In genomic region chr1:84636890-84637289, GRCm38 (mm10) we compare ENCODE assay signal across 29 mouse cellular contexts. TPM values are rescaled to one million over a fixed set of nuclear protein-coding genes. Genes with fewer than 3 reads are reported as not detected.
DNase-seq lines count a peak whose midpoint lies in the region; ATAC-seq lines count a peak whose summit lies in the region.
"Had no signal": no experiment of that assay in that cellular context is flagged by ENCODE, and none has a peak within 500 bp of the region (broad histone marks: within the 10 kb centered on the region; RNA-seq: fewer than 3 reads in every experiment).

No protein-coding gene starts in this region.

- H3K4me3 ChIP-seq in embryonic facial prominence, embryonic 11.5 days (ENCODE audit: low read depth, low read length) = no peak overlapping the region
- H3K4me3 ChIP-seq in embryonic facial prominence, embryonic 10.5 days = no peak overlapping the region
- no peak overlapping the region for H3K4me3 ChIP-seq in hindbrain, embryonic 15.5 days
- no peak overlapping the region for H3K4me3 ChIP-seq in hindbrain, embryonic 11.5 days (ENCODE audit: low read depth, low read length)
- H3K4me3 ChIP-seq in midbrain, embryonic 15.5 days = no peak overlapping the region
- H3K4me3 ChIP-seq: embryonic facial prominence, embryonic 15.5 days; limb, embryonic 10.5 days; liver, embryonic 15.5 days; lung, embryonic 15.5 days; megakaryocyte, embryonic 14.5 days; neural tube, embryonic 12.5 days had no signal

- no peaks in the 10 kb centered on the region for H3K9me3 ChIP-seq in embryonic facial prominence, embryonic 11.5 days (replicated peaks; ENCODE audit: control insufficient read depth, low read length)
- H3K9me3 ChIP-seq in embryonic facial prominence, embryonic 10.5 days = no peaks in the 10 kb centered on the region
- no peaks in the 10 kb centered on the region for H3K9me3 ChIP-seq in hindbrain, embryonic 15.5 days
- no peaks in the 10 kb centered on the region for H3K9me3 ChIP-seq in hindbrain, embryonic 11.5 days (ENCODE audit: control insufficient read depth, low read length)
- no peaks in the 10 kb centered on the region for H3K9me3 ChIP-seq in midbrain, embryonic 15.5 days
- H3K9me3 ChIP-seq: embryonic facial prominence, embryonic 15.5 days; limb, embryonic 10.5 days; liver, embryonic 15.5 days; lung, embryonic 15.5 days; neural tube, embryonic 12.5 days had no signal

- no peak overlapping the region for H3K4me2 ChIP-seq in embryonic facial prominence, embryonic 11.5 days (ENCODE audit: low read depth, low read length)
- no peak overlapping the region for H3K4me2 ChIP-seq in hindbrain, embryonic 15.5 days
- no peak overlapping the region for H3K4me2 ChIP-seq in hindbrain, embryonic 11.5 days (replicated peaks; ENCODE audit: low read depth, low read length)
- H3K4me2 ChIP-seq in midbrain, embryonic 15.5 days = no peak overlapping the region
- H3K4me2 ChIP-seq: embryonic facial prominence, embryonic 15.5 days; heart, embryonic 11.5 days; liver, embryonic 15.5 days; lung, embryonic 15.5 days; neural tube, embryonic 12.5 days had no signal

- H3K4me1 ChIP-seq in embryonic facial prominence, embryonic 11.5 days (ENCODE audit: control insufficient read depth, insufficient read depth, low read length) = no peaks in the 10 kb centered on the region
- H3K4me1 ChIP-seq in embryonic facial prominence, embryonic 10.5 days = no peaks in the 10 kb centered on the region
- H3K4me1 ChIP-seq in hindbrain, embryonic 15.5 days (replicated peaks) = peaks cover 23% of the 10 kb centered on the region
- H3K4me1 ChIP-seq in hindbrain, embryonic 11.5 days (replicated peaks; ENCODE audit: control insufficient read depth, insufficient read depth, low read length) = no peaks in the 10 kb centered on the region
- peaks cover 12% of the 10 kb centered on the region for H3K4me1 ChIP-seq in midbrain, embryonic 15.5 days
- H3K4me1 ChIP-seq: embryonic facial prominence, embryonic 15.5 days; limb, embryonic 10.5 days; liver, embryonic 15.5 days; lung, embryonic 15.5 days; megakaryocyte, embryonic 14.5 days had no signal

- no peaks in the 10 kb centered on the region for H3K36me3 ChIP-seq in embryonic facial prominence, embryonic 11.5 days (replicated peaks; ENCODE audit: control insufficient read depth, insufficient read depth, low read depth, low read length)
- H3K36me3 ChIP-seq in embryonic facial prominence, embryonic 10.5 days (replicated peaks) = no peaks in the 10 kb centered on the region
- H3K36me3 ChIP-seq in hindbrain, embryonic 15.5 days = no peaks in the 10 kb centered on the region
- no peaks in the 10 kb centered on the region for H3K36me3 ChIP-seq in hindbrain, embryonic 11.5 days (ENCODE audit: control insufficient read depth, insufficient read depth, low read length)
- no peaks in the 10 kb centered on the region for H3K36me3 ChIP-seq in midbrain, embryonic 15.5 days (replicated peaks)
- H3K36me3 ChIP-seq: embryonic facial prominence, embryonic 15.5 days; limb, embryonic 10.5 days; liver, embryonic 15.5 days; lung, embryonic 15.5 days; neural tube, embryonic 12.5 days had no signal

- H3K27ac ChIP-seq in embryonic facial prominence, embryonic 11.5 days (replicated peaks; ENCODE audit: low read depth, low read length) = no peak overlapping the region
- H3K27ac ChIP-seq in embryonic facial prominence, embryonic 10.5 days (replicated peaks) = no peak overlapping the region
- H3K27ac ChIP-seq in hindbrain, embryonic 15.5 days (replicated peaks) = peak overlapping the region; percentile 4; the same call in 1 of the 2 replicates
- H3K27ac ChIP-seq in hindbrain, embryonic 11.5 days (ENCODE audit: low read depth, low read length) = no peak overlapping the region
- peak overlapping the region; percentile 69 for H3K27ac ChIP-seq in midbrain, embryonic 15.5 days
- H3K27ac ChIP-seq: embryonic facial prominence, embryonic 15.5 days; hindbrain, postnatal 0 days; limb, embryonic 10.5 days; liver, embryonic 15.5 days; lung, embryonic 15.5 days; neural tube, embryonic 12.5 days had no signal

- ATAC-seq in embryonic facial prominence, embryonic 11.5 days (replicated peaks; ENCODE audit: insufficient number of reproducible peaks, low FRiP score, low TSS enrichment, low read depth) = no peak
- no peak for ATAC-seq in hindbrain, embryonic 15.5 days (ENCODE audit: low FRiP score, low read depth)
- no peak for ATAC-seq in hindbrain, embryonic 11.5 days (ENCODE audit: low FRiP score)
- ATAC-seq in midbrain, embryonic 15.5 days (replicated peaks) = no peak
- ATAC-seq: CD4-positive, CD25-positive, alpha-beta regulatory T cell, adult 4 months; hindbrain, postnatal 0 days; intestine, embryonic 16.5 days had no signal

- no peaks in the 10 kb centered on the region for H3K27me3 ChIP-seq in embryonic facial prominence, embryonic 11.5 days (ENCODE audit: control insufficient read depth, insufficient read depth, low read length)
- H3K27me3 ChIP-seq in embryonic facial prominence, embryonic 10.5 days (replicated peaks; ENCODE audit: low read depth, poor library complexity, severe bottlenecking) = no peaks in the 10 kb centered on the region
- H3K27me3 ChIP-seq in hindbrain, embryonic 15.5 days = no peaks in the 10 kb centered on the region
- H3K27me3 ChIP-seq in hindbrain, embryonic 11.5 days (ENCODE audit: control insufficient read depth, insufficient read depth, low read length) = no peaks in the 10 kb centered on the region
- H3K27me3 ChIP-seq in midbrain, embryonic 15.5 days (replicated peaks) = no peaks in the 10 kb centered on the region
- H3K27me3 ChIP-seq: embryonic facial prominence, embryonic 15.5 days; liver, embryonic 15.5 days; lung, embryonic 15.5 days; megakaryocyte, embryonic 14.5 days; neural tube, embryonic 12.5 days had no signal

- 26% methylated on average over 6 of the region's 6 CpGs for WGBS in embryonic facial prominence, embryonic 11.5 days
- WGBS in embryonic facial prominence, embryonic 10.5 days = 23% methylated on average over 6 of the region's 6 CpGs
- WGBS in hindbrain, embryonic 15.5 days = 11% methylated on average over 6 of the region's 6 CpGs
- WGBS in hindbrain, embryonic 11.5 days = 15% methylated on average over 6 of the region's 6 CpGs
- WGBS in midbrain, embryonic 15.5 days = 9% methylated on average over 6 of the region's 6 CpGs

- no peak overlapping the region for H3K9ac ChIP-seq in embryonic facial prominence, embryonic 11.5 days (replicated peaks; ENCODE audit: low read length)
- no peak overlapping the region for H3K9ac ChIP-seq in hindbrain, embryonic 15.5 days
- H3K9ac ChIP-seq in hindbrain, embryonic 11.5 days (ENCODE audit: low read depth, low read length) = no peak overlapping the region
- H3K9ac ChIP-seq in midbrain, embryonic 15.5 days = no peak overlapping the region
- H3K9ac ChIP-seq: embryonic facial prominence, embryonic 15.5 days; liver, embryonic 15.5 days; lung, embryonic 15.5 days; neural tube, embryonic 12.5 days had no signal

- peak; percentile 12 for DNase-seq in embryonic facial prominence, embryonic 11.5 days (ENCODE audit: low spot score)
- DNase-seq in embryonic facial prominence, embryonic 10.5 days (ENCODE audit: low spot score) = no peak
- no peak for DNase-seq in hindbrain, embryonic 11.5 days (ENCODE audit: low spot score)
- peak; percentile 48 for DNase-seq in ES-CJ7 (ENCODE audit: low read depth, low spot score)
- no peak for DNase-seq in testis, postnatal 10 days (ENCODE audit: low spot score)
- no peak for DNase-seq in Muller cell, postnatal 12 days (ENCODE audit: inconsistent ontology term)
- DNase-seq: adrenal gland, postnatal 14 days; cerebellum, adult 9-11 months; gastrocnemius, postnatal 14 days; kidney, adult 9 months; kidney, postnatal 14 days; liver; lung, postnatal 36 days; retina, postnatal 1 day; right cerebral cortex, postnatal 25 days; spleen, adult 18-20 months; thymus, postnatal 25 days had no signal

RNA-seq across cellular contexts. Expression of gene Dner, which starts 59.1 kb away (rescaled TPM):
- 6.6 and 7.7 TPM in 2 replicates for polyA plus RNA-seq in embryonic facial prominence, embryonic 11.5 days (2014; fragmentation: Nextera tagmentation; extraction: Ambion mirVana)
- 3.4 and 3.6 TPM in 2 replicates for polyA plus RNA-seq in embryonic facial prominence, embryonic 10.5 days (2016; fragmentation: Nextera tagmentation; extraction: Ambion mirVana)
- 296 and 343 TPM in 2 replicates for polyA plus RNA-seq in hindbrain, embryonic 15.5 days (2015; fragmentation: Nextera tagmentation; extraction: Ambion mirVana)
- 44.7 and 48.7 TPM in 2 replicates for polyA plus RNA-seq in hindbrain, embryonic 11.5 days (2014; fragmentation: Nextera tagmentation; extraction: Ambion mirVana)
- polyA plus RNA-seq in midbrain, embryonic 15.5 days (2015; fragmentation: Nextera tagmentation; extraction: Ambion mirVana) = 275 and 291 TPM in 2 replicates
- polyA plus RNA-seq: CD4-positive, CD25-positive, alpha-beta regulatory T cell, adult 4 months had no signal

Comparison
In these comparisons a context has a peak if more than half of its experiments do, and no peak if none do; other contexts are left out.
1. DNase-seq: peak in embryonic facial prominence, embryonic 11.5 days (single experiment) and ES-CJ7 (single experiment); none in embryonic facial prominence, embryonic 10.5 days (single experiment), hindbrain, embryonic 11.5 days (single experiment), testis, postnatal 10 days (single experiment) and Muller cell, postnatal 12 days (single experiment).
2. H3K27ac ChIP-seq: peak in hindbrain, embryonic 15.5 days (single experiment) and midbrain, embryonic 15.5 days (single experiment); none in embryonic facial prominence, embryonic 11.5 days (single experiment), embryonic facial prominence, embryonic 10.5 days (single experiment) and hindbrain, embryonic 11.5 days (single experiment).